Mouse (Mus musculus) gastrocnemius, postnatal 4 days (tissue): ENCODE measurements at regions not wholly inside any gene's neighbourhood (a gene's known extent, or its start where the extent isn't known, plus 50 kb on each side); places are given as distances from the start of the nearest gene placed in this dataset. TPM values are rescaled to one million over a fixed set of nuclear protein-coding genes. Genes with fewer than 3 reads are reported as not detected.

Experiments used
- microRNA-seq: library from miRNA; unstranded; fragments of <30 nt; microRNA quantifications from one replicate; pipeline ENCODE4 v1.2.0, GENCODE M21; 2021

Small RNA genes lying in the stretch of these regions (microRNA-seq; reads per million reads assigned to microRNA genes)
- gene Gm24710: not detected
